Mouse (Mus musculus): ENCODE measurements around the gene Tnrc6c. TPM values are rescaled to one million over a fixed set of nuclear protein-coding genes. Genes with fewer than 3 reads are reported as not detected.

The Tnrc6c gene
- polyA plus RNA-seq, 1 experiment from 2014 or later = 15.2 TPM

DNA sequence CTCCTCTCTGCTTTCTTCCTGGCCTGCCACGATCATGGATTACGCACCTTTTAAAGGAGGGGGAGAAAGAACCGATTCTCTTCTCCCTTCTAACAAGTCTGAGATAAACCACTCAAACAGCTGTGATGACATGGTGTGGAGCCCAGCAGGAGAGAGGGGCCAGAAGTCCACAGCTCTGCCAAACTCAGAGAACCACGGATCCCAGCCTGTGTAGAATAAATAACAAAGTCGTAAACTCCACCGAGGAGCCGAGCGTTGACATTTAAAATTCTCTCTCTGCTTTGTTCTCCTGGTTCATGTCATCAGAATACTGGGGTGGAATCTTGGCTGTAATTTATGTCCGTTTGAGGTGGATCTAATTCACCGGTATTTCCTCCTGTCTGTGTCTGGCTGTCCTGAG, 34.5 kb upstream of the Tnrc6c start:
- Histone ChIP-seq H3K27me3 (replicated peaks; ENCODE audit: low read depth, poor library complexity, severe bottlenecking) (peaks cover 49% of the 10 kb centered on the region), H3K27ac (replicated peaks) (no peak overlapping the region), H3K4me1 (peaks cover 26% of the 10 kb centered on the region), H3K36me3 (replicated peaks) (no peaks in the 10 kb centered on the region), H3K4me3 (no peak overlapping the region), H3K9me3 (no peaks in the 10 kb centered on the region)
- no peak for DNase-seq (ENCODE audit: low spot score)
- 68% methylated on average over 10 of the region's 10 CpGs for WGBS

DNA sequence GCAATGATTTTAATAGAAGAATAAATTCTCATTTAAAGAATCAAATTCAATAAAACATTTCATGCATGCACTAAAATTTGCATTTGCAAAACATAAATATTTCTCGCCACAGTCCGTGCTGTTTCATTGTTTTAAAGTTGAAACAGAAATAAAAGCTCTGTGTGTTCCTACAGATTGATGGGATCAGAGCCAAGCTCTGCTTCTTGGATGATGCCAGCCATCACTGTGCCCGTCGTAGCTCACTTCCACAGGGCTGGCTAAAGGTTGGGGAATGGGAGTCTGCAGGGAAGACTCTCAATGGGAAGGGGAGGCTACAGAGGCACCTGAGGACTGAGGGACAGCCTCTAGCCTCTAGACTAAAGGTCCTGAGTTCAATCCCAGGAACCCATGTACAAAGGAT, 28.9 kb upstream of the Tnrc6c start:
- H3K4me3 ChIP-seq = no peak overlapping the region
- H3K36me3 ChIP-seq (replicated peaks) = no peaks in the 10 kb centered on the region
- DNase-seq (ENCODE audit: low spot score) = no peak
- H3K27me3 ChIP-seq (replicated peaks; ENCODE audit: low read depth, poor library complexity, severe bottlenecking) = peaks cover 46% of the 10 kb centered on the region
- H3K9me3 ChIP-seq = no peaks in the 10 kb centered on the region
- 84% methylated on average over 4 of the region's 4 CpGs for WGBS
- peaks cover 25% of the 10 kb centered on the region for H3K4me1 ChIP-seq
- no peak overlapping the region for H3K27ac ChIP-seq (replicated peaks)

DNA sequence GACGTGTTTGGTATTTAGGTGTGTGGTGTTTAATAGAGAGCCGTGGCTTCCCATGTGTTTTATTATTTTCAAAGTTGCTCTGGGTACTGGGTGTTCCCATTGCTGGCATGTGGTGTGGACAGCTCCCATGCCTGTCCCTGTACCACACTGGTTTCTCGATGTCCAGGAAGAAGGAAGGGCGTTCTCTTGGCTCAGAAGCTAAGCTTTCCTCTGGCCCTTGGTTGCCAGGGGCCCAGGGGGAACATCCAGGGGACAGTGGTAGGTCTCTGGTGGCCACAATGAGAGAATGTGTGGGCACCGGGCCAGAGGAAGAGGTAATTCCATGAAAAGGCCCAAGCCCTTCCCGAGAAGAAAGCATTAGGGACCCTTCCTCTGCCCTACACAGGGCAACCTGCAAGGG, 27.5 kb upstream of the Tnrc6c start:
- H3K4me1 ChIP-seq = peaks cover 25% of the 10 kb centered on the region
- H3K27ac ChIP-seq (replicated peaks) = peak overlapping the region; percentile 21; the same call in 1 of the 2 replicates
- H3K9me3 ChIP-seq = no peaks in the 10 kb centered on the region
- H3K4me3 ChIP-seq = no peak overlapping the region
- DNase-seq (ENCODE audit: low spot score) = no peak
- H3K36me3 ChIP-seq (replicated peaks) = no peaks in the 10 kb centered on the region
- H3K27me3 ChIP-seq (replicated peaks; ENCODE audit: low read depth, poor library complexity, severe bottlenecking) = peaks cover 46% of the 10 kb centered on the region
- WGBS = 66% methylated on average over 6 of the region's 6 CpGs

DNA sequence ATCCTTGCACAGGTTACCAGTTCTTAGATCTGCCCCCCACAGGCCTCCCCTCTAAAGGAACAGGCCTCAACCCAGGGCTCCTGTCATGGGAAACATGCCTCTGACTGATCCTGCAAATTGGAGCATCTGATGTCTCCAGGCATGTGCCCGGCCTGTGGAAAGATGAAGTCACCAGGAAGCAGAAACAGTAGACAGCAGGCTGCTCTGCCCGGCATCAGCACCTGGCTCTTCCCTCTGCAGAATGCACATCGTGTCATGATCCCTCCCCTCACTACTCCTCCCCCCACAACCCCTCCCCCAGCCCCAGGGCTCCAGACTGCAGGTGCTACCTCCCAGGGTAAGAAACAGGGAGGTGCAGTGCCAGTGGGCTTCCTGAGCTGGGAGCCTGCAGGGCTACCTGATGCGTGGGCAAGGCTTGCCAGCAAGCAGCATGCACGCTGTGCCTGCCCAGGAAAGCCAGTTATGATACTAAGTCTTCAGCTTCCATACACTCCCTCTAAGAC, 27.0 kb upstream of the Tnrc6c start:
- WGBS = 13% methylated on average over 5 of the region's 5 CpGs
- no peak for DNase-seq (ENCODE audit: low spot score)
- H3K27me3 ChIP-seq (replicated peaks; ENCODE audit: low read depth, poor library complexity, severe bottlenecking) = peaks cover 46% of the 10 kb centered on the region
- H3K4me1 ChIP-seq = peaks cover 25% of the 10 kb centered on the region
- H3K4me3 ChIP-seq = peak overlapping the region; percentile 8; the same call in 1 of the 2 replicates
- H3K27ac ChIP-seq (replicated peaks) = peak overlapping the region; percentile 21; the same call in 1 of the 2 replicates
- H3K36me3 ChIP-seq (replicated peaks) = no peaks in the 10 kb centered on the region
- no peaks in the 10 kb centered on the region for H3K9me3 ChIP-seq

DNA sequence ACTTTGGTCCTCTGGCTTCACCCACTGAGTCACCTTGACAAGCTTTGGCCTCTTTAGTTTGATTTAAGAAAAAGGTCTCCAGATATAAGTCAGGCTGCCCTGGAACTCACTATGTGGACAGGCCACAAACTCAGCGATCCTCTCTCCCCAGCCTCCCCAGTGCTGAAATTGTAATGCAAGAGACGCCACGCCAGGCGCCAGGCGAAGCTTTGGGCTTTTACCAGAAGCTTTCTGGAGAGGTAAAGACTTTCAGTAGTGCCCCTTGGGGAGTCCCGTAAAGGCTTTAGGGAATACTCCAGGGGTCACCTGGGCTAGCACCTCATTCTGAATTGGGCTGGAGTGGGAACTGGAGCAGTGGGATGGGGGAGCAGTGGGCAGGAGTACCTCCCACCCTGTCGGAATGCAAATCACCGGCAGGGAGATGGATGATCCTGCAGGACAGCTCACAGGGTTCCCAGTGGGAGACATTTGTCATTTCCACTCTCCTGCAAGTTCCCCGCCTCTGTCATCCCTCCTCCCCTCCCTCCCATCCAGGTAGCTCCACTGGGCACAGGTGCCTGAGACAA, 26.3 kb upstream of the Tnrc6c start:
- H3K36me3 ChIP-seq (replicated peaks) = no peaks in the 10 kb centered on the region
- H3K9me3 ChIP-seq = no peaks in the 10 kb centered on the region
- H3K27me3 ChIP-seq (replicated peaks; ENCODE audit: low read depth, poor library complexity, severe bottlenecking) = peaks cover 46% of the 10 kb centered on the region
- peak overlapping the region; percentile 30; the same call in 1 of the 2 replicates for H3K4me3 ChIP-seq
- no peak for DNase-seq (ENCODE audit: low spot score)
- WGBS = 10% methylated on average over 9 of the region's 9 CpGs
- peak overlapping the region; percentile 76 for H3K27ac ChIP-seq (replicated peaks)
- H3K4me1 ChIP-seq = peaks cover 25% of the 10 kb centered on the region

DNA sequence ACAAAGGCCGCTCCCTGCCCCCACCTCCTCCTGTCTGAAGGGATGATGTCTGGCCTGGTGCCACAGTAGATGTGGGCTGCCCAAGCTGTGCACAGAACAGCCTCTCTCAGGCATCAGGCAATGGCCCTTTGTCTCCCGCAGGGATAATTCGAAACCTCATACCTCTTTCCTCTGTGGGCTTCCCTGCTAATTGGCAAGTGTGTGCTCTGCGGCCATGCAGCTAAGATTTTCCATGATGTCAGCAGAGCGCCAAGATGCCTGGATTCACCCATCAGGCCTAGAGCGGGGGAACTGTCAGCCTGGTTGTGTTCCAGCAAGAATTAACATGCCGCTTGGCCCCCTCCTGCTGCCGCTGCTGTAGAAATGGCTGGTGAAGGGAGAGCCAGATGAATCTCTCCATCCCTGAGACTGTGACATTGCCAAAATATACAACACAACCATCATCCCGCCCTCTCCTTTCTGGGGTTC, 25.7 kb upstream of the Tnrc6c start:
- peak; percentile 68 for DNase-seq (ENCODE audit: low spot score)
- Histone ChIP-seq H3K27ac (replicated peaks) (peak overlapping the region; percentile 76), H3K9me3 (no peaks in the 10 kb centered on the region), H3K36me3 (replicated peaks) (no peaks in the 10 kb centered on the region), H3K27me3 (replicated peaks; ENCODE audit: low read depth, poor library complexity, severe bottlenecking) (peaks cover 46% of the 10 kb centered on the region), H3K4me3 (peak overlapping the region; percentile 30; the same call in 1 of the 2 replicates), H3K4me1 (peaks cover 25% of the 10 kb centered on the region)
- 7% methylated on average over 9 of the region's 9 CpGs for WGBS

DNA sequence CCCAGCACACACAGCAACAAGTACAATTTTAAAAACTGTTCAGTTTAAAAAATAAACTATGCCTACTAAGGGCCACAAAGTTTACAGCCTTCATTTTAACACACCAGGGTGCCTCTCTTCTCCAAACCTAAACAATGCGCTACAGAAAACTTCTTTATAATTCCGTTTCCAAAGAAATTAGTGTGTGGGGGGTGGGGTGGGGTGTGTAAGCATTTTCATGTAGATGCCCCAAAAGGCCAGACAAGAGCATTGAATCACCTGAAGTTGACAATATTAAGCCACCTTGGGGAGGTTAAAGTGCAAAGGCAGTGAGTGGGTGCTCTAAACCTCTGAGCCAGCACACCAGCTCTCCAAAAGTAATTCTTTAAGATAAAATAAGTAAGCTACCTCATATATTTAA, 24.2 kb upstream of the Tnrc6c start:
- Histone ChIP-seq H3K27me3 (replicated peaks; ENCODE audit: low read depth, poor library complexity, severe bottlenecking) (peaks cover 46% of the 10 kb centered on the region), H3K36me3 (replicated peaks) (no peaks in the 10 kb centered on the region), H3K4me1 (peaks cover 25% of the 10 kb centered on the region), H3K27ac (replicated peaks) (no peak overlapping the region), H3K9me3 (no peaks in the 10 kb centered on the region), H3K4me3 (no peak overlapping the region)
- DNase-seq (ENCODE audit: low spot score) = no peak
- WGBS = 86% methylated on average over 2 of the region's 2 CpGs

DNA sequence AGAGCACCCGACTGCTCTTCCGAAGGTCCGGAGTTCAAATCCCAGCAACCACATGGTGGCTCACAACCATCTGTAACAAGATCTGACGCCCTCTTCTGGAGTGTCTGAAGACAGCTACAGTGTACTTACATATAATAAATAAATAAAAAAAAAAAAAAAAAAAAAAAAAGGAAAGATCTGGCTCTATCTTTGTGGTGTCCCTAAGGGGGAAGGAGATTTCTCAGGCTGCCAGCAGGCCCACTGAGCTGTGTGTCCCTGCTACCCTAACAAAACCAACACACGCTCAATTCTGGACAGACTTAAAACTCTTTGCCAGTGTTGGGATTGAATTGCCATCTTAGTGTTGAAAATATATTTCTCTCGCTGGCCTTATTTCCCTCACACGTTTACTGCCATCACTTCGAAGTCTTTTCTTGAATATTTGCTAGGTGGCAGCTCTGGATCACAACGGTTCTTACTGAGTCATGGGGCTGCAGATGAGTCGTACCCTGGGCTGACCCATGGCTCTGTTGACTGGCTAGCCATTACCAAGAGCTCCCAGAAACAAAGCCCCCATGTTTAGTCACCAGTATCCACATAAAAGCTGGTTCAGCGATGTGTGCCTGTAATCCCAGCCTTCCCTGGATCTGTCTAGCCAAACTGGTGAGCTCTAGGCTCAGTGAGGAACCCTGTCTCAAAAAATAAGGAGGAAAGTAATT, 23.1 kb upstream of the Tnrc6c start:
- WGBS = 92% methylated on average over 10 of the region's 11 CpGs
- Histone ChIP-seq H3K27me3 (replicated peaks; ENCODE audit: low read depth, poor library complexity, severe bottlenecking) (peaks cover 48% of the 10 kb centered on the region), H3K4me1 (peaks cover 27% of the 10 kb centered on the region), H3K4me3 (no peak overlapping the region), H3K9me3 (no peaks in the 10 kb centered on the region), H3K36me3 (replicated peaks) (no peaks in the 10 kb centered on the region), H3K27ac (replicated peaks) (no peak overlapping the region)
- no peak for DNase-seq (ENCODE audit: low spot score)

DNA sequence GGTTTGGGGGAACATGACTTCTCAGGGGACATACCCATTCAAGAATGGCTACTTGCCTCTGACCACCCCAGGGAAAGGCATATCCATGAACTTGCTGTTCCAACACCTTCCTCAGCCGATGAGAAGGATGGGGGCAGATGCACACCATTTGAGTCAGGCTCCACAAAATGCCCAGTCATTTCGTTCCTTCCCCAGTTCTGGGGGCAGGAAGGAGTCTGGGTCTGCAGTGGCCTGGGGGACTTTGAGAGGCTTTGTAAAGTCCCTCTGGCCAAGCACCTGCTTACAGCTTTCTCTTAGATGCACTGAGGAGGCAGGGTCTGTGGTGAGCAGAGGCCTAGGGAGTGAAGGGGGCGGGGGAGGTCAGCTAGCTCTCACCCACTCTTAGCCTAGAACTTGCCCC, 20.8 kb upstream of the Tnrc6c start:
- WGBS = 82% methylated on average over 3 of the region's 3 CpGs
- Histone ChIP-seq H3K4me3 (no peak overlapping the region), H3K27ac (replicated peaks) (no peak overlapping the region), H3K4me1 (peaks cover 19% of the 10 kb centered on the region), H3K36me3 (replicated peaks) (no peaks in the 10 kb centered on the region), H3K9me3 (no peaks in the 10 kb centered on the region), H3K27me3 (replicated peaks; ENCODE audit: low read depth, poor library complexity, severe bottlenecking) (peaks cover 36% of the 10 kb centered on the region)
- no peak for DNase-seq (ENCODE audit: low spot score)

DNA sequence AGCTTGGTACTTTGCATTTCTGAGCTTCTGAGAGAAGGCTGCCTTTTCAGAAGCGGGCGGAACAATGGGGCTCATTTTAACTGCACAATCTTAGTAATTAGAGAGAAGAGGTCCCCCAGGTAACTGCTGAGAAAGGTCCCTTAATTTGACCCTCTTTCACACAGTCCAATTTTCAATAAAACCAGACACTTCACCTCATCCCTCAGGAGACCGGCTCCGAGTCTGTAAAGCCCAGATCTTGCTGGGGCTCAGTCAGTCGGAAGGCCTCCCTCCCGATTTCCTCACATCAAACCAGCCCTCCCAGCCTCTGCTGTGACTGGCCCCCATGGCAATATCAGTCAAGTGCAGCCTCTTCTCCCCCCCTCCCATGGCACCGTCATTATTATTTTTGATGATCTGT, 15.7 kb upstream of the Tnrc6c start:
- Histone ChIP-seq H3K27me3 (replicated peaks; ENCODE audit: low read depth, poor library complexity, severe bottlenecking) (peaks cover 33% of the 10 kb centered on the region), H3K9me3 (no peaks in the 10 kb centered on the region), H3K4me1 (peaks cover 31% of the 10 kb centered on the region), H3K4me3 (no peak overlapping the region), H3K27ac (replicated peaks) (no peak overlapping the region), H3K36me3 (replicated peaks) (no peaks in the 10 kb centered on the region)
- DNase-seq (ENCODE audit: low spot score) = no peak
- 37% methylated on average over 7 of the region's 7 CpGs for WGBS

DNA sequence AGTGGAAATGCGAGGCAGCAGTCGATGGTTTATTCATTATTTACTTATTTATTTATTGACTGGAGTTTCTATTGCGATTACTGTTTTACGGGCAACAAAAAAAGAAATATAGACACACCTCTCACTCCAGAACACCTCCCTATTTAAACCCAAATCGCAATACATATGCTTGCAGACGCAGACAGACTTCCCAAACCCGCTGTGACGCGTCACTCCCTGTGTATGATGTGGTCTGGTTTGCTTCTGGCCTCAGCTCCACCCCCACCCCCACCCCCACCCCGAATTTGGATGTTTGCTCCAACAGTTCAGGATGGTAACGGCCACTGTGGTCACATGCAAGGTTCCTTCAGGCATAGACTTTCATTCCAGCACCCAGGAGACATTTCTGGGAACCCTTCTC, 15.3 kb upstream of the Tnrc6c start:
- H3K4me3 ChIP-seq = no peak overlapping the region
- peaks cover 34% of the 10 kb centered on the region for H3K27me3 ChIP-seq (replicated peaks; ENCODE audit: low read depth, poor library complexity, severe bottlenecking)
- 68% methylated on average over 11 of the region's 11 CpGs for WGBS
- DNase-seq (ENCODE audit: low spot score) = no peak
- no peaks in the 10 kb centered on the region for H3K36me3 ChIP-seq (replicated peaks)
- H3K27ac ChIP-seq (replicated peaks) = no peak overlapping the region
- H3K9me3 ChIP-seq = no peaks in the 10 kb centered on the region
- H3K4me1 ChIP-seq = peaks cover 31% of the 10 kb centered on the region

DNA sequence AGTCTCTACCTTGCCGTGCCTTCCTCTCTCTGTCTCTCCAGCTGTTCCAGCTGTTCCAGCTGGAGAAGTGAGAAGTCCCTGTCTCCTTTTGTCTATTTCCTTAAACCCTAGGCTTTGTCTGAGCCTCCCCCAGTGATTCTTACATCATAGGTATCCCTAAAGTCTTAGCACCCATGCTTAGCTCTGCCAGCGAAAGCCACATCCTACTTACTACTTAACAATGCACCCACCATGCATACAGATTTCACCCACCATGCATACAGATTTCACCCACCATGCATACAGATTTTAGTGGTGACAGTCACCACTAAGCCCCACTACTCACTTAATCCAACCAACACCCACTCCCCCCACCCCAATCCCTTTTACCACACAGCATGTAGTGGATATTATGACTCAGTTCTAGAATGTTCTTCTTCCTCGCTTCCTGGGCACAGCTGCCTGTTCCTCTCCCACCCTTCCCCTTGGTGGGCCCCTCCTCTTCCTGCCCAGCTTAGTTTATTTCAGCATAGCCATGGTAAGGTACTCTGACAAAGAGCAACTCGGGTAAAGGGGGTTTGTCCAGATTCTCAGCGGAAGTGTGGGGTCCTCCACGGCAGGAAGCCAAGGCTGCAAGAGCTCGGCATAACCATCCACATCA, 14.6 kb upstream of the Tnrc6c start:
- no peak for DNase-seq (ENCODE audit: low spot score)
- Histone ChIP-seq H3K4me3 (no peak overlapping the region), H3K36me3 (replicated peaks) (no peaks in the 10 kb centered on the region), H3K9me3 (no peaks in the 10 kb centered on the region), H3K27ac (replicated peaks) (no peak overlapping the region), H3K27me3 (replicated peaks; ENCODE audit: low read depth, poor library complexity, severe bottlenecking) (peaks cover 38% of the 10 kb centered on the region), H3K4me1 (peaks cover 31% of the 10 kb centered on the region)
- WGBS = 78% methylated on average over 7 of the region's 7 CpGs
